Mouse (Mus musculus) embryonic facial prominence, embryonic 11.5 days (tissue): Measurements from ENCODE around the gene Sirpa. TPM values are rescaled to one million over a fixed set of nuclear protein-coding genes. Genes with fewer than 3 reads are reported as not detected.

Source experiments
- ATAC-seq: fragments of 200-750 bp; cut with Nextera tagmentation; replicated peaks from 2 replicates; pipeline ENCODE4 v1.8.0; 2017; ENCODE audit warnings: low read depth; ENCODE audit not compliant: insufficient number of reproducible peaks, low FRiP score, low TSS enrichment
- DNase-seq: peaks from one replicate; pipeline ENCODE4 v3.0.0-alpha.2; 2015; ENCODE audit warnings: low spot score
- H3K27ac ChIP-seq: fragments of 300-500 bp; sonication (generic); replicated peaks from 2 replicates; pipeline ENCODE4 v1.5.1; 2014; ENCODE audit warnings: mild to moderate bottlenecking, low read depth, low read length, control low read depth
- H3K27me3 ChIP-seq: fragments of 300-500 bp; sonication (generic); 2 replicates; pipeline ENCODE4 v1.6.1; 2014; ENCODE audit warnings: mild to moderate bottlenecking, low read length, moderate library complexity, mixed read lengths; ENCODE audit not compliant: control insufficient read depth, insufficient read depth
- H3K36me3 ChIP-seq: fragments of 300-500 bp; sonication (generic); replicated peaks from 2 replicates; pipeline ENCODE4 v1.6.1; 2014; ENCODE audit warnings: low read depth, mild to moderate bottlenecking, low read length, moderate library complexity, mixed read lengths; ENCODE audit not compliant: control insufficient read depth, insufficient read depth
- H3K4me1 ChIP-seq: fragments of 300-500 bp; sonication (generic); 2 replicates; pipeline ENCODE4 v1.6.1; 2014; ENCODE audit warnings: low read length, mixed read lengths; ENCODE audit not compliant: control insufficient read depth, insufficient read depth
- H3K4me2 ChIP-seq: fragments of 300-500 bp; sonication (generic); 2 replicates; pipeline ENCODE4 v1.6.1; 2014; ENCODE audit warnings: low read depth, mild to moderate bottlenecking, control low read depth, low read length, moderate library complexity
- H3K4me3 ChIP-seq: fragments of 300-500 bp; sonication (generic); 2 replicates; pipeline ENCODE4 v1.5.1; 2014; ENCODE audit warnings: low read depth, low read length, control low read depth
- H3K9ac ChIP-seq: fragments of 300-500 bp; sonication (generic); replicated peaks from 2 replicates; pipeline ENCODE4 v1.6.1; 2014; ENCODE audit warnings: mild to moderate bottlenecking, control low read depth, low read length
- H3K9me3 ChIP-seq: fragments of 300-500 bp; sonication (generic); replicated peaks from 2 replicates; pipeline ENCODE4 v1.6.1; 2016; ENCODE audit warnings: mild to moderate bottlenecking, low read length, inconsistent platforms, mixed read lengths; ENCODE audit not compliant: control insufficient read depth
- WGBS: fragments of 180-500 bp; shearing (Covaris S2); extraction: QIAGEN DNeasy Blood & Tissue Kit; methylation state at CpG from one replicate; pipeline ENCODE4 v1.1.7; 2014; 5-methylcytosine and 5-hydroxymethylcytosine counted together
- polyA plus RNA-seq: library from polyadenylated mRNA; unstranded; fragments of >200 nt; fragmentation: Nextera tagmentation; extraction: Ambion mirVana; gene quantifications from 2 replicates; pipeline ENCODE4 v1.2.1, GENCODE M21; 2014

The Sirpa gene
- polyA plus RNA-seq, 1 experiment from 2014 or later: 21.2 TPM

GRCm38 (mm10) chr2:129558008-129558874 is 34.4 kb upstream of the Sirpa start:
- H3K36me3 ChIP-seq: no peaks in the 10 kb centered on the region
- no peak overlapping the region for H3K9ac ChIP-seq
- H3K4me3 ChIP-seq: no peak overlapping the region
- no peaks in the 10 kb centered on the region for H3K4me1 ChIP-seq
- H3K27me3 ChIP-seq: no peaks in the 10 kb centered on the region
- ATAC-seq: no peak
- no peaks in the 10 kb centered on the region for H3K9me3 ChIP-seq
- 58% methylated on average over 12 of the region's 12 CpGs for WGBS
- no peak overlapping the region for H3K4me2 ChIP-seq
- DNase-seq: no peak
- no peak overlapping the region for H3K27ac ChIP-seq

DNA sequence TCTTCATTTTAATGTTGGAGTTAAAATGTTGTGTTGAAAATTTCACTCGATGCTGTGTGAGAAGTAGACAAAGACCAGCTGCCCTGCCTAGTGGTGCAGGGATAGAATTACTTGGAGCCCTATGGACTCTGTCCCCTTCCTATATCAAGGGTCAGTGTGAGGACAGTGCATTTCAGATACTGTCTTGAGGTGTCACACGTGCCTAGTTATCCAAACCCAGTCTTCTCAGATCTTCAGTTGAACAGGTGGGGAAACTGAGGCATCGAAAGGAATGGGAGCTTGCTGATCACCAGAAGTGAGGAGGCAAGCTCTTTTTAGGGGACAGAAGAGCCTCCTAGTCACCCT is 33.8 kb upstream of the Sirpa start:
- no peaks in the 10 kb centered on the region for H3K27me3 ChIP-seq
- H3K9ac ChIP-seq: no peak overlapping the region
- H3K36me3 ChIP-seq: no peaks in the 10 kb centered on the region
- no peaks in the 10 kb centered on the region for H3K9me3 ChIP-seq
- H3K4me3 ChIP-seq: no peak overlapping the region
- H3K4me2 ChIP-seq: no peak overlapping the region
- WGBS: 71% methylated on average over 3 of the region's 3 CpGs
- DNase-seq: no peak
- no peaks in the 10 kb centered on the region for H3K4me1 ChIP-seq
- ATAC-seq: no peak
- H3K27ac ChIP-seq: no peak overlapping the region

DNA sequence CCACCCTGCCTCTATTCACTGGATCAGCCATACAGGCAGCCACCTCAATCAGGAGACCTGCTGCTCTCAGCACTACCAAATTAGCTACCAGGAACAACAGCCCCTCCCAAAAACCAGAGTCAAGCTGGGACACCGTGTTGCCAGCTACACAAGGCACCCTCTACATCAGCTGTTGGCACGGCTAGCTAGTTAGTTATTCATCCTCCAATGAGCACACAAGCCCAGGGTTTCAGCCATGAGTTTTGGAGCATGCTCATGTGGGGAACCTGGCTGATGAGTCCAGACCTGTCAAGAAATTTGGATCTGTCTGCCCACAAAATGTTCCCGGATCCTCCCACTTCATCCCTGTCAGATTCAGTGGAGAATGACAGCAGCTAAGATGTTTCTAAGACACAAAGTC is 30.8 kb upstream of the Sirpa start:
- 82% methylated on average over 3 of the region's 3 CpGs for WGBS
- ATAC-seq (no peak), DNase-seq (no peak)
- H3K9me3 ChIP-seq: no peaks in the 10 kb centered on the region
- no peak overlapping the region for H3K27ac ChIP-seq
- no peaks in the 10 kb centered on the region for H3K36me3 ChIP-seq
- H3K9ac ChIP-seq: no peak overlapping the region
- H3K4me2 ChIP-seq: no peak overlapping the region
- no peaks in the 10 kb centered on the region for H3K27me3 ChIP-seq
- no peak overlapping the region for H3K4me3 ChIP-seq
- H3K4me1 ChIP-seq: no peaks in the 10 kb centered on the region

GRCm38 (mm10) chr2:129563944-129564709 is 28.5 kb upstream of the Sirpa start:
- ATAC-seq (no peak), DNase-seq (no peak)
- no peak overlapping the region for H3K9ac ChIP-seq

DNA sequence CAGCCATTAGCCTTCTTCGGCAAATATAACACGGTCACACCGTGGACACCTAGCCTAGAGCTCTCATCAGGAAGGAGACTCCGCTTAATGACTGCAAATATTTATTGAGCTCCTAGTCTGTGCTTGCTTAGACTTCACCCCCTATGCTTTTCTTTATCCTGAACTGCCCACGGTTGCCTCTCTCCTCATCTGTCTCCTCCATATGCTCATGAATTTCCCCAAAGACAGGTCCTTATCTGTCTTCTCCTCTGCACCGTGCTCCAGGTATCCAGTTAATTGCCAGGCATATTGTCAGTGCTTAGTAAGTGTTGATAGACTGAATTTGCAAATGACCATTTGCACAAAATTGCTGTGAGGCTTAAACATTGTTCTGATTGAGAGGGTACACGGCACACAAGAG is 23.5 kb upstream of the Sirpa start:
- Histone ChIP-seq H3K4me1 (no peaks in the 10 kb centered on the region), H3K36me3 (no peaks in the 10 kb centered on the region), H3K9me3 (no peaks in the 10 kb centered on the region), H3K4me3 (no peak overlapping the region), H3K4me2 (no peak overlapping the region), H3K27ac (no peak overlapping the region), H3K27me3 (no peaks in the 10 kb centered on the region), H3K9ac (no peak overlapping the region)
- ATAC-seq (no peak), DNase-seq (no peak)
- WGBS: 87% methylated on average over 7 of the region's 7 CpGs

More at GRCm38 (mm10) chr2:129563944-129564709, 28.5 kb upstream of the Sirpa start:
- Histone ChIP-seq H3K4me1 (no peaks in the 10 kb centered on the region), H3K27ac (no peak overlapping the region), H3K27me3 (no peaks in the 10 kb centered on the region), H3K4me3 (no peak overlapping the region), H3K4me2 (no peak overlapping the region), H3K36me3 (no peaks in the 10 kb centered on the region), H3K9me3 (no peaks in the 10 kb centered on the region)
- WGBS: 67% methylated on average over 5 of the region's 5 CpGs

GRCm38 (mm10) chr2:129569556-129569955 is 23.1 kb upstream of the Sirpa start:
- H3K36me3 ChIP-seq: no peaks in the 10 kb centered on the region
- 78% methylated on average over 5 of the region's 5 CpGs for WGBS
- DNase-seq (no peak), ATAC-seq (no peak)
- no peaks in the 10 kb centered on the region for H3K27me3 ChIP-seq
- no peak overlapping the region for H3K4me2 ChIP-seq
- H3K4me1 ChIP-seq: no peaks in the 10 kb centered on the region
- no peak overlapping the region for H3K27ac ChIP-seq
- no peak overlapping the region for H3K4me3 ChIP-seq
- no peaks in the 10 kb centered on the region for H3K9me3 ChIP-seq
- no peak overlapping the region for H3K9ac ChIP-seq

- no peaks in the 10 kb centered on the region for H3K4me1 ChIP-seq
- H3K4me2 ChIP-seq: peak overlapping the region; percentile 27
- H3K4me3 ChIP-seq: no peak overlapping the region
- WGBS: 16% methylated on average over 4 of the region's 4 CpGs
- ATAC-seq (no peak), DNase-seq (peak; percentile 13)
- no peaks in the 10 kb centered on the region for H3K27me3 ChIP-seq
- no peaks in the 10 kb centered on the region for H3K36me3 ChIP-seq
- H3K9me3 ChIP-seq: no peaks in the 10 kb centered on the region
- H3K9ac ChIP-seq: no peak overlapping the region
- no peak overlapping the region for H3K27ac ChIP-seq
Measured at GRCm38 (mm10) chr2:129573701-129574273, 18.8 kb upstream of the Sirpa start.
